Mouse (Mus musculus) liver, postnatal 0 days (tissue): ENCODE data around the gene Vmn1r233.

Source experiments
- CTCF ChIP-seq: sonication (generic); IDR thresholded peaks from 2 replicates; pipeline ENCODE4 v1.5.1; 2016; ENCODE audit warnings: antibody characterized with exemption, low read depth
- EP300 ChIP-seq: IDR thresholded peaks from 2 replicates; pipeline ENCODE4 v1.6.1; 2016; ENCODE audit warnings: antibody characterized with exemption, low read depth, mild to moderate bottlenecking

DNA sequence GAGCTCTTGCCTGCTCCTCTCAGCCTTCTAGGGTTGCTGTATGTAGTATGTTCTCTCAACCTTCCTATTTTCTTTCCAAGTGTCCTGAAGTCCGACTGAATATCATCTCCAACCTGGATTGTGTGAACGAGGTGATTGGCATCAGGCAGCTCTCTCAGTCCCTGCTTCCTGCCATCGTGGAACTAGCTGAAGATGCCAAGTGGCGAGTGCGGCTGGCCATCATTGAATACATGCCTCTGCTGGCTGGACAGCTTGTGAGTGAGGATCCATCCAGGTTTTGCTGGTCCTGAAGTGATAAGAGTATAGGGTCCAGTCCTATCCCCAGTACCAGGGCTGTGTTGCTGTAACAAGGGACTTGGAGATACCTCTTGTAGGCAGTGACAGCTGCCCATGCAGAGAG is 35.9 kb downstream of the Vmn1r233 start:
- TF ChIP-seq EP300 (no peak), CTCF (no peak)
